Mouse (Mus musculus) heart, embryonic 12.5 days (tissue): ENCODE data around the gene Pip5k1b. TPM values are rescaled to one million over a fixed set of nuclear protein-coding genes. Genes with fewer than 3 reads are reported as not detected.

Experiments
- ATAC-seq: fragments of 200-750 bp; cut with Nextera tagmentation; 2 replicates; pipeline ENCODE4 v1.8.0; 2017; ENCODE audit warnings: moderate TSS enrichment, moderate library complexity; ENCODE audit not compliant: insufficient number of reproducible peaks, low FRiP score
- H3K27ac ChIP-seq: fragments of 300-500 bp; sonication (generic); 2 replicates; pipeline ENCODE4 v1.5.1; 2016; ENCODE audit warnings: mild to moderate bottlenecking, moderate library complexity; ENCODE audit not compliant: poor library complexity, severe bottlenecking
- H3K27me3 ChIP-seq: fragments of 300-500 bp; sonication (generic); replicated peaks from 2 replicates; pipeline ENCODE4 v1.6.1; 2016; ENCODE audit warnings: mild to moderate bottlenecking, moderate library complexity
- H3K36me3 ChIP-seq: fragments of 300-500 bp; sonication (generic); 2 replicates; pipeline ENCODE4 v1.6.1; 2016; ENCODE audit warnings: mild to moderate bottlenecking, moderate library complexity
- H3K4me1 ChIP-seq: fragments of 300-500 bp; sonication (generic); replicated peaks from 2 replicates; pipeline ENCODE4 v1.6.1; 2016; ENCODE audit warnings: mild to moderate bottlenecking
- H3K4me2 ChIP-seq: fragments of 300-500 bp; sonication (generic); 2 replicates; pipeline ENCODE4 v1.6.1; 2016; ENCODE audit warnings: mild to moderate bottlenecking, moderate library complexity
- H3K4me3 ChIP-seq: fragments of 300-500 bp; sonication (generic); 2 replicates; pipeline ENCODE4 v1.5.1; 2016; ENCODE audit warnings: mild to moderate bottlenecking
- H3K9ac ChIP-seq: fragments of 300-500 bp; sonication (generic); 2 replicates; pipeline ENCODE4 v1.6.1; 2016; ENCODE audit warnings: mild to moderate bottlenecking, moderate library complexity
- H3K9me3 ChIP-seq: fragments of 300-500 bp; sonication (generic); replicated peaks from 2 replicates; pipeline ENCODE4 v1.6.1; 2016; ENCODE audit warnings: mild to moderate bottlenecking, moderate library complexity
- WGBS: fragments of 180-500 bp; shearing (Covaris S2); methylation state at CpG from one replicate; pipeline ENCODE4 v1.1.7; 2016; 5-methylcytosine and 5-hydroxymethylcytosine counted together
- polyA plus RNA-seq: library from polyadenylated mRNA; unstranded; fragments of >200 nt; fragmentation: Nextera tagmentation; extraction: Ambion mirVana; gene quantifications from 2 replicates; pipeline ENCODE4 v1.2.1, GENCODE M21; 2016

Pip5k1b gene
- polyA plus RNA-seq, 1 experiment from 2014 or later = 9.4 TPM

DNA sequence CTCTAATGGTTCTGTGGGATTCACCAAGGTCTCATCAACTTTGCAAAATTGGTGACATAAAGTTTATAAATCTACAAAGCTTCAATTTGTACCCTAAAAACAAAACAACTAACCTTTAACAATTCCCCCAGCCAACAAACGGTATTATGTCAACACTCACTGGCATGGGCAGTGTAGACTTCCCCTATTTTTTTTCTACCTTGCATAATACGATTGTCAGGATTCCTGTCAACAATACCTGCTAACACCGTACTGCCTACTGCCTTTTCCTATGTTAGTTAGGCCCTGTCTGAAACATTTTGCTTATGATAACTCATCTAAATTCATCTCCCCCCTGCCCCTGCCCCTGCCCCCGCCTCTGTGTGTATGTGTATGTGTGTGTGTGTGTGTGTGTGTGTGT lies 61.8 kb downstream of the Pip5k1b start:
- WGBS = 75% methylated on average over 4 of the region's 4 CpGs

DNA sequence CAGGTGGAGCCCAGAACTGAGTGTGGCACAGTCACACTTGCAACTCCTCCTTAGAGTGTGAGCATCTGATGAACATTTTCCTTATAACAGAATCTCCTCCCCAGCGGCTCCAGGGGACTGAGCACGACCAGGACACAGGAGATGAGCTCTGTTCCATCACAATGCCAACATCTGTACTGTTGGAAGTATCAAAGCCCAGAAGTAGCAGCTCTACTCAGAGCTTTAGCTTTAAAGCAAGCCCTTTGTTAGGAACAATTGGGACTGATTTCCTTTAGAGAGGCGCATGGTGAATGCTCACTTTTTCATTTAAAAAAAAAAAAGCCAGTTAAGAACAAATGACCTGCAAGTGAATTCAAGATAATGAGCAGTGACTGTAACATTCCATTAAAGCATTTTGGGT lies 63.8 kb downstream of the Pip5k1b start:
- H3K9me3 ChIP-seq = no peaks in the 10 kb centered on the region
- H3K27me3 ChIP-seq = no peaks in the 10 kb centered on the region
- peaks cover 28% of the 10 kb centered on the region for H3K4me1 ChIP-seq
- no peak for ATAC-seq
- 63% methylated on average over 3 of the region's 3 CpGs for WGBS
- H3K4me2 ChIP-seq = no peak overlapping the region
- no peak overlapping the region for H3K4me3 ChIP-seq
- H3K9ac ChIP-seq = no peak overlapping the region
- H3K27ac ChIP-seq = no peak overlapping the region
- no peaks in the 10 kb centered on the region for H3K36me3 ChIP-seq

More for the DNA sequence above, 61.8 kb downstream of the Pip5k1b start:
- Histone ChIP-seq H3K4me2 (no peak overlapping the region), H3K36me3 (no peaks in the 10 kb centered on the region), H3K27me3 (no peaks in the 10 kb centered on the region), H3K4me1 (peaks cover 17% of the 10 kb centered on the region), H3K9me3 (no peaks in the 10 kb centered on the region), H3K4me3 (no peak overlapping the region), H3K27ac (no peak overlapping the region), H3K9ac (no peak overlapping the region)
- no peak for ATAC-seq

DNA sequence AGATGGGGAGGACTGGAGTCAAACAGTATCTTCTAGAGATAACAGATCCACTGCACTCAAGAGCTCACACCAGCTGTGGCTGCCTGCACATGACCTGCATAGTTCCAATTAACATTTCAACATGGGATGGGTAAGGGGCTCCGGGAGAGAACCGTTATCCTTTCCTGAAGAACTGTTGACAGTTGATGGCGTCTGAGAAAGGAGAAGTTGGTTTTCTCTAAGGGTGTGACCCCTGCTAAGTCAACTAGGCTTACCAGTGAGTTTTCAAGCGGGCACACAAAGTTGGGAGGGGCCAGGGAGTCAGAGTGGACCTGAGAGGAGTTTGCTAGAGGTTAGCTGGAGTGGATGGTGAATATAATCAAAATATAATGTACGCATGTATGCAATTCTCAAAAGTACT lies 65.4 kb downstream of the Pip5k1b start:
- Histone ChIP-seq H3K4me3 (no peak overlapping the region), H3K9ac (no peak overlapping the region), H3K4me2 (0 out of 2 replicates have a peak overlapping the region, but pooled peaks have one; percentile 1), H3K36me3 (no peaks in the 10 kb centered on the region), H3K27me3 (no peaks in the 10 kb centered on the region), H3K27ac (0 out of 2 replicates have a peak overlapping the region, but pooled peaks have one; percentile 42), H3K9me3 (no peaks in the 10 kb centered on the region), H3K4me1 (peaks cover 28% of the 10 kb centered on the region)
- WGBS = 39% methylated on average over 5 of the region's 5 CpGs
- ATAC-seq = no peak

DNA sequence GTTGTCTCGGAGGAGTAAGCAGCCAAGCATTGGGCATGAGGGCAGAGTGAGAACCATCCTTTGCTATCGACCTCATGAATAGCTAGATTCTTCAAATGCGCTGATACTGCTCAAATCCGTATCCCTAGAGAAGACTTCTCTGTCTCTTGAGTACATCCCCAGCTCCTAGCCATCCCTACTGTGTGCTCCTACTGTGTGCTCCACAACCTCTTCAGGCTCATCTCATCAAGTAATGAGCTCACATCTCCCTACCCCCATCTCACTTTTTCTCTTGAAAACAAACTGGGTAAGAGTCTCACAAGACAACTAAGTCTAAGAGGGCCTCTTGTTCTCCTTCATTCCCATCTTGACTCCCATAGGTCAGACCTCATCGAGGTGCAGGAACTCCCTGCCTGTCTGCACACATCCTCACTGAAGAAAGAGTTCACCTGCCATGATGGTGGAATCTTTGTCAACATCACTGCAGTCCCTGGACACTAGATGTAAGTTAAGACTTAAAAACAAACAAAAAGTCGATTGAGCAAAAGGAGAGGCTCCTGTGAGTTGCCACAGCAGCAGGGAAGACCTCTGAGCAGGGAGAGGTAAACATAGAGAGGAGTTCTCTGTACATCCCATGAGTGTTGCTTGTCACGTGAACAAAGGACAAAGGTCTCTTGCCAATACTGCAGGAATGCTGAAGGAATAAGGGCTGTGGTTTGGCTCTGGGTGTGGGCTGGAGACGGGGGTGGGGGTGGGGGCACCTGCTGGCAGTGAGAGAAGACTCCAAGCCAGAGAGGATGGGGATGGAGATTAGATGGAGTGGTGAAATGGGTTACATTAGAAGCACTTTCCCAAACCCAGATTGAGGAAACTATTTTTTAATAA lies 69.0 kb downstream of the Pip5k1b start:
- WGBS = 81% methylated on average over 8 of the region's 8 CpGs

DNA sequence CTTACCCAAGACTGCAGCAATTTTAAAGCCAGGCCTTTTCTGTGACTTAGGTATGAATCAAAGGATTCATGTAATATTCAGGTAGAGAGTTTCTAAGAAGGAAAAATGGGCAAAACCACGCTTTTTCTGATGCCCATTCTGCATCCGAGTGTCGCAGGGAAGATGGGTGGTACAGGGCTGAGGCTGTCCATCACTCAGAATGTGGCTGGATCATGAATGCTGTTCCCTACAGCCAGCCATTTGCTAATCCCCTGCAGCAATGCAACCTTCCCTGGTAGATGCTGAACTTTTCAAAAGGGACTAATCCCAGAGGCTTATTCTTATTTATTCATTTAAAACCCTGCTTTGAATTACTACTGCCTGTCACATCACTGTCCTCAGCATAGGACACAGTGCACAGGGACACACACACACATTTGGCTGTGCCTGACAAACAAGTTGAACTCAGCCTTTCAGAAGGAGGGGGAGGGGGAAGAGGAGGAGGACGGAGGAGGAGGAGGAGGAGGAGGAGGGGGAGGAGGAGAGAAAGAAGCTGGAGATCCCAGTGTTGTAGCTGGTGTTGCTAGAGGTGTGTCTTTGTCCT lies 71.0 kb downstream of the Pip5k1b start:
- ATAC-seq = no peak
- H3K9ac ChIP-seq = no peak overlapping the region
- no peaks in the 10 kb centered on the region for H3K9me3 ChIP-seq
- H3K4me3 ChIP-seq = no peak overlapping the region
- H3K27me3 ChIP-seq = no peaks in the 10 kb centered on the region
- 64% methylated on average over 4 of the region's 4 CpGs for WGBS
- H3K4me2 ChIP-seq = no peak overlapping the region
- H3K27ac ChIP-seq = no peak overlapping the region
- H3K4me1 ChIP-seq = peaks cover 14% of the 10 kb centered on the region
- no peaks in the 10 kb centered on the region for H3K36me3 ChIP-seq

More for the DNA sequence above, 69.0 kb downstream of the Pip5k1b start:
- no peak overlapping the region for H3K4me2 ChIP-seq
- no peak overlapping the region for H3K4me3 ChIP-seq
- no peak for ATAC-seq
- no peaks in the 10 kb centered on the region for H3K36me3 ChIP-seq
- H3K9ac ChIP-seq = no peak overlapping the region
- peaks cover 28% of the 10 kb centered on the region for H3K4me1 ChIP-seq
- no peaks in the 10 kb centered on the region for H3K27me3 ChIP-seq
- H3K27ac ChIP-seq = no peak overlapping the region
- no peaks in the 10 kb centered on the region for H3K9me3 ChIP-seq

DNA sequence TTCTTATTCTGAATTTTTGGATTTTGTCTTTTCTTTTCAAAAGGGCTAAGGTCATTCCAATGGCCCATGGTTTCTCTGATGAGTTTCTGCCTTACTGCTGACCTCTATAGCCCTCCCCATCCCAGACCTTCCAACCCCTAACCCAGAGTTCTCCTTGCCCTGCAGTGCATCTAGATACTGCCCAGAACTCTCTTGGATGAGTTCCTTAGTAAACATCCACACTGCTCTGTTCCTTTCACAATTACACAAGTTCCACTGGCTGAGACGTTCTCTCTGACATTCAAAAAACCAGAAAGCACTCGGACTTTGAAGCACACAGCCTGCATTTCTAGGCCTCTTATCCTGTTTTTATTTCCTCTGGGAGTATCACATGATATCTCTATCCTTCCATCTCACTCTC lies 74.8 kb downstream of the Pip5k1b start:
- Histone ChIP-seq H3K4me3 (no peak overlapping the region), H3K4me2 (no peak overlapping the region), H3K27me3 (no peaks in the 10 kb centered on the region), H3K9me3 (no peaks in the 10 kb centered on the region), H3K9ac (no peak overlapping the region), H3K36me3 (no peaks in the 10 kb centered on the region), H3K27ac (no peak overlapping the region), H3K4me1 (peaks cover 5% of the 10 kb centered on the region)
- WGBS = 54% methylated on average over 2 of the region's 2 CpGs
- ATAC-seq = no peak

DNA sequence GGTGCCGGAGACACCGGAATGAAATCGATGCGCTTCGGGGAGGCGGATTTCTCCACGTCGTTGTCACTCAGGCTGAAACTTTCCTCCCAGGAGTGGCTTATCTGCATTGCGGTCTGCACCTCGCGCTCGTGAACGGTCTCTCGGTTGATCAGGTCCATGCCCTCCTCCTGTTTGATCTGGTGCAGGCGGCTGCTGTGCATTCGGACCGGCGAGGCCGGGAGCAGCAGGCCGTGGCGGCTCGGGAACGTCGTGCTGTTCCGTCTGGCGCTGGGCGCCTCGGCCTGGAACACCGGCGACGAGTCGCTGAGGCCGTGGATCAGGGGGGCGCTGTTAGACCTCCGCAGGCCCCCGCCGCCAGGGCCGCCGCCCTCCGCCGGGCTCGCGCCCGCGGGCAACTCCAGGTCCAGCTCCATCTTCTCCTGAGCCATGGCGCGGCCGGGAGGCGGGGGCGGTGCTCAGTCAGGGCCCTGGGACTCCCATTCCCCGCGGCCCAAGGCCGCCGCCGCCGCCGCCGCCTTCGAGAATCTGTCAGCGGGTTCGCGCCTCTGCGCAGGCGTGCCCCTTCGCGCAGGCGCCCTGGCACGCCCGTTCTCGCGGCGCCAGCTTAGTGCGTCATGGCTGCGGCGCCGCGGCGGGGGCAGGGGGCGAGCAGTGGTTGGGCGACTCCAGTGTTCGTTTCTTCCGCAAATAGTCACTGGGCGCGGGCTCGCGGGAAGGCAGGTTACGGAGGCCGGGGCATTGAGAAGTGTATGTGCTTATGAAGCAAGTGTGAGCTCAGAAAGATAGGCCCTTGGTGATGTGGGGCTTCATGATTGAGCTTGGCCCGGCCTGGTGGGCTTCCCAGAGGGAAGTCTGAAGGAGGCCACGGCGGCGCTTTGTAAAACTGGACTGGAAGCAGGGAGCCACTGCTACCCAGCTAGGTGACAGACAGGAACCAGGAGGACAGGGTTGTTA lies 78.5 kb downstream of the Pip5k1b start, which contains the start of gene Fam122a:
Gene Fam122a, minus strand, starts transcription at position 428 of the 954 bp plus-strand sequence.
- H3K4me3 ChIP-seq = peak within 1 kb of the TSS; percentile 67
- H3K36me3 ChIP-seq = peaks cover 8% of the 10 kb centered on the region
- peak within 1 kb of the TSS; percentile 92 for H3K27ac ChIP-seq
- peak within 1 kb of the TSS; percentile 74 for H3K4me2 ChIP-seq
- H3K9me3 ChIP-seq = no peaks in the 10 kb centered on the region
- 4% methylated on average over 86 of the region's 92 CpGs for WGBS
- H3K27me3 ChIP-seq = no peaks in the 10 kb centered on the region
- H3K4me1 ChIP-seq = peaks cover 26% of the 10 kb centered on the region
- ATAC-seq = peak; percentile 97
- H3K9ac ChIP-seq = peak within 1 kb of the TSS; percentile 84

DNA sequence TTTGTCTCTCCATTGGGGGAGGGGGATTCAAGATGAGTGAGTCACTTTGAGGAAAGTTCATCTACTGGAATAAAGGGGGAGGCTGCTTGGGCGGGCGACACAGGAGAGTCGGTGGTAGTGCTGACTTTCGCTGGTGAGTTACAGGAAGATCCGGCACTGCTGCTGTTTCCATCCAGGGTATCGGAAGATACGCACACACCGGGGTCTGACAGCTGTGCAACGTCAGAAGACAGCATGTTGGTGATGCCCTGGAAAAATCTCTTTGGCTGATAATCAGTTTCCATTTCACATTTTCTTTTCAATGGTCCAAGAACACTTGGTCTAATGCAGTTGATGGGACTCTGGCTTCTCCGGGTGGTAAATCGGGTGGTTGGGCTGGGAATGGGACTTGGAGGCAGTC lies 79.2 kb downstream of the Pip5k1b start:
- Histone ChIP-seq H3K27me3 (no peaks in the 10 kb centered on the region), H3K9me3 (no peaks in the 10 kb centered on the region), H3K36me3 (peaks cover 8% of the 10 kb centered on the region), H3K27ac (peak overlapping the region; percentile 92), H3K9ac (peak overlapping the region; percentile 84), H3K4me3 (peak overlapping the region; percentile 67), H3K4me1 (peaks cover 26% of the 10 kb centered on the region), H3K4me2 (peak overlapping the region; percentile 74)
- 0% methylated on average over 11 of the region's 11 CpGs for WGBS
- 0 out of 2 replicates have a peak, but pooled peaks have one; percentile 33 for ATAC-seq

DNA sequence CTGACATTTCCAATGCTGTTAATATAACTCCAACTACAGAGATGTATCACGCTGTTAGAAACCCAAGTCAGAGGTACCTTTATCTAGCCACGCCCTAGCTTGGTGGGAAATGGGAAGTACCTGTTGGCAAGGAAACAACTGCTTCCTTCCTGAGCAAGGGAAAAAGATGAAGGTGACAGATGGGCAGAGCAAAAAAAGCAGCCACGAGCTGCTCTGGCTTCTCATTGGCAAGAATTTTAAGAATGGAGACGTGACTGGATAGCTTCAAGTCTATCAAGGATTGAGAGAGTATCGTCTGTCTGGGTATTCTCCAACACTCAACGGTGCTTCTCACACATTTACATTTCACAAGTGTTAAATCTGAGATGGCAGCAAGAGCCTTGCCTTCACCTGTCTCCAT lies 80.4 kb downstream of the Pip5k1b start:
- 51% methylated on average over 6 of the region's 6 CpGs for whole genome bisulfite sequencing

DNA sequence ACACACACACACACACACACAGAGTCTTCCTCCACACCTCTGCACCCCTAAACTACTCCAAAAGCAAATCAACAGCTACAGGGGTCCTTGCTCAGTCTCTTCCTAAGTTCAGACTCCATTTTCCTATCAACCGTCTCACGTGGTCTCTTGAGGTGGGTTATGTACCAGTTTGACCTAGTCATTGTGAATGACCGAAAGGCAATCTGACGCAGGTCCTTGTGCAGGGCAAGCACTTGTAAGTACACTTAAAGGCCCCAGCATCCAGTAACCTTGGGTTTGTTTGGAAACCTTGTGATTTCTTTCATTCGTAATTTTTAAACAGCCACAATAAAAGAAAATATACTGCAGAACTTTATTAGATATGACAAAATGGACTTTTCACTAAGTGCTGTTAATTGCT lies 83.2 kb downstream of the Pip5k1b start:
- no peaks in the 10 kb centered on the region for H3K27me3 ChIP-seq
- H3K4me1 ChIP-seq = peaks cover 41% of the 10 kb centered on the region

More for the DNA sequence above, 80.4 kb downstream of the Pip5k1b start:
- Histone ChIP-seq H3K4me3 (no peak overlapping the region), H3K4me1 (peaks cover 26% of the 10 kb centered on the region), H3K9ac (no peak overlapping the region), H3K9me3 (no peaks in the 10 kb centered on the region), H3K4me2 (peak overlapping the region; percentile 28), H3K36me3 (peaks cover 8% of the 10 kb centered on the region), H3K27ac (no peak overlapping the region), H3K27me3 (no peaks in the 10 kb centered on the region)
- ATAC-seq = no peak

More for the DNA sequence above, 83.2 kb downstream of the Pip5k1b start:
- 87% methylated on average over 5 of the region's 5 CpGs for WGBS
- Histone ChIP-seq H3K9ac (no peak overlapping the region), H3K27ac (no peak overlapping the region), H3K9me3 (no peaks in the 10 kb centered on the region), H3K4me2 (no peak overlapping the region), H3K36me3 (peaks cover 8% of the 10 kb centered on the region), H3K4me3 (no peak overlapping the region)
- ATAC-seq = no peak
